Mouse (Mus musculus) spleen, postnatal 0 days (tissue): ENCODE measurements around the gene Gm21883. TPM values are rescaled to one million over a fixed set of nuclear protein-coding genes. Genes with fewer than 3 reads are reported as not detected.

Source experiments
- polyA plus RNA-seq: library from polyadenylated mRNA; unstranded; fragments of >200 nt; fragmentation: Nextera tagmentation; extraction: Ambion mirVana; gene quantifications from 2 replicates; pipeline ENCODE4 v1.2.1, GENCODE M21; 2015

Gene Gm21883
- not detected in 2 replicates for polyA plus RNA-seq

DNA sequence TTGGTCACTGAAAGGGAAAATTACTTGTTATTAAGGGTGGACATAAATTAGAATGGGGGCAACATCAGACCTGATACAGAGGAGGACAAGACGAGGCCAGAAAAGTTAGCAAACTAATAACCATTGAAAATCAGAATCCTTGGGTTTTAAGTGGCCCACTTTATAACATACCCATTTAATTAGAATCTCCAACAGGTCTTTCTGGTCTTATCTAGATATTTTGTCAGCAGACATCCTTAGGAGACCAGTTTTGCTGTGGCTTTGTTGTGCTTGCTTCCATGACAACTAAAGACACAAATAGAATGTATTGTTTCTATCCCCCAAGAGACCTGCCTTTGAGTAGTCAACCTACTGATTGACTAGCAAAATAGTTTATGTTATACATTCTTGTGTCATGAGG lies at the start of gene Gm21883:
Gm21883 (minus strand) TSS at position 101 of the 400 bp plus-strand sequence.

GRCm38 (mm10) chrX:31618820-31619219 lies 44.7 kb upstream of the Gm21883 start, which contains the start of gene Spin2e:
TSS of gene Spin2e (minus strand) at chrX:31618920.

Other genes starting within 250 kb of the Gm21883 start
- gene Btbd35f26, start 237.8 kb downstream of the Gm21883 start, polyA plus RNA-seq, result not detected in 2 replicates
- not detected in 2 replicates for gene Btbd35f19, start 190.4 kb downstream of the Gm21883 start, polyA plus RNA-seq
- gene Spin2e, start 44.6 kb upstream of the Gm21883 start, polyA plus RNA-seq, result not detected in 2 replicates
- not detected in 2 replicates for gene Btbd35f25, start 142.9 kb upstream of the Gm21883 start, polyA plus RNA-seq